Mouse (Mus musculus): ENCODE results near the gene Dcun1d4. TPM values are rescaled to one million over a fixed set of nuclear protein-coding genes. Genes with fewer than 3 reads are reported as not detected.

Dcun1d4 gene
- total RNA-seq, 1 experiment, result 14.9 TPM

DNA sequence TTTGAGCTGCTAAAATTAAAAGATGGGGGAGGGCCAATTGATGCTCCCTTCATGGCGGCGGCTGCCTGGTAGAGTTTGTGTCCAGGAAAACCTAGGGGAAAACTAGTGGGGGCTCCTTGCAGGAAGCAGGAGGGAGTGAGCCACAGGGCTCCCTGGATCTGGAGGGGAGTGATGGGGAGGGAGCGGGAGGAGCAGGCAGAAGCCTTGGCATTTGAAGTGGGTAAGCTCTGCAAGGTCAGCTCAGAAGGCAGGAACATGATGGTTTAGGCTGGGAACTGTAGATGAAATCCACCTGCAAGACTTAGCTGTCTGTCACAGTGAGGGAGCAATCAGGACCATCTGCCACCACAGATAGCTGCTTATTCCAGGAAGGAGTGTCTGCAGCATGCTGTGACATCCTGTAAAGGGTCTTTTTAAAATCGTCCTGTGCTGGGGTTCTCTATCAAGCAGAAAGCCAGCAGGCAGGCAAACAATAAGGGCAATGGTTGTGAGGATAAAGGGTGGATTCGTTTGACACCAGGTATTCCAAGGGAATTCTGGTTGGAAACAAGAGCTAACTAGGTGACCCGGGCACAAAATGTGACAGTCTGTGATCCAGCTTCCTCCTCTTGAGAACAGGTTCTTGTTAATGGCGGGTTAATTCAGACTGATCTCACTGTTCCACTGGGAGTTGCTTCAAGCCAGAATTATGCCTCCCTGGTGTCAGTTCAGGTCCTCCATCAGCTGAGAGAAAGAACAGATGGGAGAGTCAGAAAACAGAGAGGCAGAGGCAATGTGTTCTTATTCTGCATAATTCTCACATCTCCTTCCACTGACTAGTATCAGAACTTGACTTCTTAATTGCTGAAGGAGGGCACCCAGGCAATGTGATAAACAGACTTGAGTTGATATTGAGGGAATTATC lies 104.7 kb downstream of the Dcun1d4 start:
- H3K27ac ChIP-seq (ENCODE audit: insufficient read depth, low read depth, low read length, poor library complexity, severe bottlenecking), result no peak overlapping the region
- TF ChIP-seq MAFK (IDR thresholded peaks at IDR 0.05; ENCODE audit: insufficient read depth, low read depth, low read length) (no peak), HCFC1 (IDR thresholded peaks at IDR 0.05; ENCODE audit: borderline replicate concordance, insufficient read depth, low read length) (no peak), ZNF384 (IDR thresholded peaks at IDR 0.05; ENCODE audit: low read depth, low read length) (no peak), ZC3H11A (IDR thresholded peaks at IDR 0.05; ENCODE audit: borderline replicate concordance, low read depth, low read length) (no peak), CHD2 (IDR thresholded peaks at IDR 0.05; ENCODE audit: low read depth, low read length) (no peak)
- in situ Hi-C loops (cut with MboI; ENCODE audit: low sequenced_read_pairs in 2 of 2, unreplicated experiment in 2 of 2), result no loop called here
- no peak for DNase-seq (ENCODE audit: low read depth, low spot score)
- H3K36me3 ChIP-seq (ENCODE audit: control insufficient read depth, insufficient read depth, low read length, poor library complexity, severe bottlenecking), result no peaks in the 10 kb centered on the region
- no peak overlapping the region for H3K9ac ChIP-seq (ENCODE audit: insufficient read depth, low read depth, low read length, poor library complexity, severe bottlenecking)
- no peaks in the 10 kb centered on the region for H3K9me3 ChIP-seq (ENCODE audit: control insufficient read depth, insufficient read depth, low read depth, low read length)
- H3K4me1 ChIP-seq (ENCODE audit: control insufficient read depth in 2 of 2, insufficient read depth in 2 of 2, low read length in 2 of 2, poor library complexity in 1 of 2), result 0 out of 4 replicates have a peak, but pooled peaks cover 0 to 2% of the 10 kb centered on the region in 2 experiments
- H3K4me3 ChIP-seq (ENCODE audit: insufficient read depth in 1 of 2, low read depth in 1 of 2, low read length in 2 of 2, poor library complexity in 1 of 2, severe bottlenecking in 1 of 2), result no peak overlapping the region

DNA sequence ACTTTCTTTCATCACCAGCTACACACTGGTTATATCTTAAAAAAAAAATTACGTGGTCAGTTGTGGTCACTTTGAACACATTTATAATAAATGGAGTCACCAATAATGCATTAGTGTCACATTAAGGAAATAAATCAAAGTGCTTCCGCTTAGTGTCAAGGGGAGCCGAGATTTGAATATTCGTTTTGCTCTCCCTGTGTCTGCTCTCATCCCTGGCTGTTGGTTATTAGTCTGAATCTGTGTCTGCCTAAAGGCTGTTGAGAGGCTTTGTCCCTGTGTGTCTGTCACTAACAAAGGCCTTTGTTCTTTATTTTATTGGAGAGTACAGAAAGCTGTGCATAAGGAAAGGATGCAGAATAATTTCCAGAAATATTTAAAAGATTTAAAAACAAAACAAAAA lies 105.8 kb downstream of the Dcun1d4 start:
- H3K9ac ChIP-seq (ENCODE audit: insufficient read depth, low read depth, low read length, poor library complexity, severe bottlenecking), result no peak overlapping the region
- DNase-seq (ENCODE audit: low read depth, low spot score), result no peak
- H3K27ac ChIP-seq (ENCODE audit: insufficient read depth, low read depth, low read length, poor library complexity, severe bottlenecking), result no peak overlapping the region
- TF ChIP-seq CHD2 (IDR thresholded peaks at IDR 0.05; ENCODE audit: low read depth, low read length), result no peak
- TF ChIP-seq ZNF384 (IDR thresholded peaks at IDR 0.05; ENCODE audit: low read depth, low read length), result no peak
- TF ChIP-seq HCFC1 (IDR thresholded peaks at IDR 0.05; ENCODE audit: borderline replicate concordance, insufficient read depth, low read length), result no peak
- TF ChIP-seq ZC3H11A (IDR thresholded peaks at IDR 0.05; ENCODE audit: borderline replicate concordance, low read depth, low read length), result no peak
- TF ChIP-seq MAFK (IDR thresholded peaks at IDR 0.05; ENCODE audit: insufficient read depth, low read depth, low read length), result no peak
- in situ Hi-C loops (cut with MboI; ENCODE audit: low sequenced_read_pairs in 2 of 2, unreplicated experiment in 2 of 2), result no loop called here
- H3K4me1 ChIP-seq (ENCODE audit: control insufficient read depth in 2 of 2, insufficient read depth in 2 of 2, low read length in 2 of 2, poor library complexity in 1 of 2), result 0 out of 4 replicates have a peak, but pooled peaks cover 0 to 2% of the 10 kb centered on the region in 2 experiments
- H3K4me3 ChIP-seq (ENCODE audit: insufficient read depth in 1 of 2, low read depth in 1 of 2, low read length in 2 of 2, poor library complexity in 1 of 2, severe bottlenecking in 1 of 2), result no peak overlapping the region
- H3K9me3 ChIP-seq (ENCODE audit: control insufficient read depth, insufficient read depth, low read depth, low read length), result no peaks in the 10 kb centered on the region
- no peaks in the 10 kb centered on the region for H3K36me3 ChIP-seq (ENCODE audit: control insufficient read depth, insufficient read depth, low read length, poor library complexity, severe bottlenecking)

GRCm38 (mm10) chr5:73587119-73587518 lies 106.3 kb downstream of the Dcun1d4 start:
- TF ChIP-seq ZNF384 (IDR thresholded peaks at IDR 0.05; ENCODE audit: low read depth, low read length) (no peak), MAFK (IDR thresholded peaks at IDR 0.05; ENCODE audit: insufficient read depth, low read depth, low read length) (no peak), CHD2 (IDR thresholded peaks at IDR 0.05; ENCODE audit: low read depth, low read length) (no peak), ZC3H11A (IDR thresholded peaks at IDR 0.05; ENCODE audit: borderline replicate concordance, low read depth, low read length) (no peak), HCFC1 (IDR thresholded peaks at IDR 0.05; ENCODE audit: borderline replicate concordance, insufficient read depth, low read length) (no peak)
- H3K27ac ChIP-seq (ENCODE audit: insufficient read depth, low read depth, low read length, poor library complexity, severe bottlenecking), result no peak overlapping the region
- H3K9me3 ChIP-seq (ENCODE audit: control insufficient read depth, insufficient read depth, low read depth, low read length), result no peaks in the 10 kb centered on the region
- DNase-seq (ENCODE audit: low read depth, low spot score), result no peak
- H3K9ac ChIP-seq (ENCODE audit: insufficient read depth, low read depth, low read length, poor library complexity, severe bottlenecking), result no peak overlapping the region
- 0 out of 4 replicates have a peak, but pooled peaks cover 0 to 2% of the 10 kb centered on the region in 2 experiments for H3K4me1 ChIP-seq (ENCODE audit: control insufficient read depth in 2 of 2, insufficient read depth in 2 of 2, low read length in 2 of 2, poor library complexity in 1 of 2)
- in situ Hi-C loops (cut with MboI; ENCODE audit: low sequenced_read_pairs in 2 of 2, unreplicated experiment in 2 of 2), result no loop called here
- no peak overlapping the region for H3K4me3 ChIP-seq (ENCODE audit: insufficient read depth in 1 of 2, low read depth in 1 of 2, low read length in 2 of 2, poor library complexity in 1 of 2, severe bottlenecking in 1 of 2)
- no peaks in the 10 kb centered on the region for H3K36me3 ChIP-seq (ENCODE audit: control insufficient read depth, insufficient read depth, low read length, poor library complexity, severe bottlenecking)

DNA sequence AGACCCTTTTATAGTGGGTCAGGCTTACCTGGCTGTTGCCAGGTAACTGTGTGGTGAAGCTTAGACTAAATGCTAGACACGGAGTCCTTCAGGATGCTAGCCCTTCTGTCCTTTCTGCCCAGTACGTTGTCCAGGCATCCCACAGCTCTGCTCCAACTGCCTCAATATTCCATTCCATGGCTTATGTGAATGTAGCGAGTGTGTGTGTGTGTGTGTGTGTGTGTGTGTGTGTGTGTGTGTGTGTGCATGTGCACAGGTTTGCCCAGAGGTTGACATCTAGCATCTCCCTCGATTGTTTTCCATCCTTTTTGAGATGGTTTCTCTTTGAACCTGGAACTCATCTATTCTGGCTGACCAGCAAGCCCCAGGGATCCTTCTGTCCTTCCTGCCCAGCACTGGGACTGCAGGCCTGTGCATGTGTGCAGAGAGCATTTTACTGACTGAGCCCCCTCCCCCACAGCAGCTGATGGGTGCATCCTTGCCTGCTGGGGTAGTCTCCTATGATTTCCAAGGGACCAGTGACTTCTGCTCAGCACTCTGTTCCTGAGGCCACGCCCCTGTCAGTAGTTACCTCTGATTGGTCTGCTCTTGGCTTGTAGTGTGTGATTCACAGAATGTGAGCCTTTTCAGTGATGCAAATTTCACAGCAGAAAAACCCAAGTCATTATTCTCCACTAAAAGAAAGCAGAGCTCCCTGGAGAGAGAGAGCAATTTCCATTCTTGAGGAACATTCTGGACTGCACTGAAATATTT lies 118.3 kb downstream of the Dcun1d4 start:
- Histone ChIP-seq H3K9ac (ENCODE audit: insufficient read depth, low read depth, low read length, poor library complexity, severe bottlenecking) (no peak overlapping the region), H3K9me3 (ENCODE audit: control insufficient read depth, insufficient read depth, low read depth, low read length) (no peaks in the 10 kb centered on the region), H3K27ac (ENCODE audit: insufficient read depth, low read depth, low read length, poor library complexity, severe bottlenecking) (no peak overlapping the region; the same call in 1 of the 2 replicates), H3K4me3 (ENCODE audit: insufficient read depth in 1 of 2, low read depth in 1 of 2, low read length in 2 of 2, poor library complexity in 1 of 2, severe bottlenecking in 1 of 2) (no peak overlapping the region), H3K36me3 (ENCODE audit: control insufficient read depth, insufficient read depth, low read length, poor library complexity, severe bottlenecking) (no peaks in the 10 kb centered on the region), H3K4me1 (ENCODE audit: control insufficient read depth in 2 of 2, insufficient read depth in 2 of 2, low read length in 2 of 2, poor library complexity in 1 of 2) (peaks cover 0 to 2% of the 10 kb centered on the region in 2 experiments; a peak in 2 of 4 replicates)
- in situ Hi-C loops (cut with MboI; ENCODE audit: low sequenced_read_pairs in 2 of 2, unreplicated experiment in 2 of 2), result no loop called here
- DNase-seq (ENCODE audit: low read depth, low spot score), result no peak
- TF ChIP-seq ZC3H11A (IDR thresholded peaks at IDR 0.05; ENCODE audit: borderline replicate concordance, low read depth, low read length), result no peak
- no peak for TF ChIP-seq MAFK (IDR thresholded peaks at IDR 0.05; ENCODE audit: insufficient read depth, low read depth, low read length)
- TF ChIP-seq ZNF384 (IDR thresholded peaks at IDR 0.05; ENCODE audit: low read depth, low read length), result no peak
- no peak for TF ChIP-seq CHD2 (IDR thresholded peaks at IDR 0.05; ENCODE audit: low read depth, low read length)
- no peak for TF ChIP-seq HCFC1 (IDR thresholded peaks at IDR 0.05; ENCODE audit: borderline replicate concordance, insufficient read depth, low read length)
